Mouse (Mus musculus) embryo, embryonic 11.5 days (tissue): ENCODE measurements around the gene Ulbp1.
"Not testable (repeated sequence)": the region's sequence is repeated elsewhere in the genome, so short reads cannot be mapped to it uniquely, and the experiment has no call there.

Source experiments
- DNase-seq: peaks from one replicate; pipeline ENCODE4 v3.0.0-alpha.2; 2012; ENCODE audit warnings: low read depth, low spot score

Gene Ulbp1

GRCm38 (mm10) chr10:7473197-7473889 is at the start of gene Ulbp1:
Gene Ulbp1 (minus strand): TSS chr10:7473638.
- DNase-seq: no peak

GRCm38 (mm10) chr10:7498180-7498579 is 24.7 kb upstream of the Ulbp1 start:
- DNase-seq: not testable (repeated sequence)

GRCm38 (mm10) chr10:7492384-7492783 is 18.9 kb upstream of the Ulbp1 start:
- not testable (repeated sequence) for DNase-seq

DNA sequence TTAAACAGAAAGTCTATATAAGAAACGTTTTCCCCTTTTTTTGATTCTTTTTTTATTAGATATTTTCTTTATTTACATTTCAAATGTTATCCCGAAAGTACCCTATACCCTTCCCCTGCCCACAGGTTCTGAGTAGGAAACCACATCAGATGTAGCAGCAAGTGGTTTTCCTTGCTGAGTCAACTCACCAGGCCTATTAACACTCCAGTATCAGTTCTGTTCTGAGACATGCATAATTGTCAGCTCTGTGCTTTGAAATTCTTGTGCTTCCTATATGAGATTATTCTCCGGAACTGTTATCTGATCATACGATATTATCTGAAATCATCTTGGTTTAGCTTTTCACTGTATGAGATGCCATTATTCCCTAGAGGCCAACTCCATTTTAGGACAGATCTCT is 10.2 kb upstream of the Ulbp1 start:
- DNase-seq: no peak

DNA sequence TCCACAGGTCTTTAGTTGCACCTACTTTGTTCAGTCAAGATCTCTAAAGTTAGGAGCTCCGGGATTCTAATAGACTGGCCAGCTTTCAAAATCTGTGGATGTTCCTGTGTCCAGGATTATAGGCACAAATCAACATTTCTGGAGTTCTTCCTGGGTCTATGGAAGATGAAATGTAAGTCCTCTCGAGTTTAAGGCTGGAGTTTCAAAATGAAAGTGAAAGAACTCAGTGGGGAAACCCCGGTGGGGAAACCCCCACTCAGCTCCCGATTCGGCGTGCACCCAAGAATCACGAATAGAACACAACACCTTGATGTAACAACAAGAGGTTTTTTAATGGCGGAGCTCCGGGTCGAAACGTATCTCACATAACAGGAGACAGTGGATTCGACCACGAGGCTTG is 787 bp upstream of the Ulbp1 start:
- DNase-seq: not testable (repeated sequence)

DNA sequence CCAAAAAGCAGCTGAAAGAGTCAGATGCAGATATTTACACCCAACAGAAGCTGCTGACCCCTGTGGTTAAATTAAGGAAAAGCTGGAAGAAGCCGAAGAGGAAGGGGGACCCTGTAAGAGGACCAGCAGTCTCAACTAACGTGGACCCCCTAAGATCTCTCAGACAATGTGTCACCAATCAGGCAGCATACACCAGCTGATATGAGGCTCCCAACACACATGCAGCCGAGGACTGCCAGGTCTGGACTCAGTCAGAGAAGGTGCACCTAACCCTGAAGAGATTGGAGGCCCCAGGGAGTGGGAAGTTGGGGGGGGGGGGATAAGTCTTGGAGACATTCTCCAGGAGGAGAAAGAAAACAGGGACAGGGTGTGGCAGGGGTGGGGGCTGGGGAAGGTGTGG is 1.8 kb downstream of the Ulbp1 start:
- no peak for DNase-seq

DNA sequence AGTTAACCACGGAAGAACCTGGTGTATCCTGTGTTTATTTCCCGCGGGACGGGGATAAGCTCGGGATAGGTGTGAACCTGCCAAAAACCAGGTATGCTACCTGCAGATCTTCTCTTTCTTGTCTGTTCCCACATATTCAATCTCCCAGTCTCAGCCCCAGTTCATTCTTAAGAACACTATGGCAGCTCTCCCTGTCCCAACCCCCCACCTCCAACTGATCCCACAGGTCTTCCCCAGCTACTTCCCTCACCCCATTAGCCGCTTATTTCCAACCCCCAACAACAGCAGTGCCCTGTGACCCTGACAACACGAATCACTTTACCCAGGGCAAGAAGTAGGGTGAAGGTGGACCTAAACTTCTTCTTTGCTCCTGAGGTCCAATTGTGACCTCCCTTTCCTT is 3.0 kb downstream of the Ulbp1 start:
- no peak for DNase-seq

DNA sequence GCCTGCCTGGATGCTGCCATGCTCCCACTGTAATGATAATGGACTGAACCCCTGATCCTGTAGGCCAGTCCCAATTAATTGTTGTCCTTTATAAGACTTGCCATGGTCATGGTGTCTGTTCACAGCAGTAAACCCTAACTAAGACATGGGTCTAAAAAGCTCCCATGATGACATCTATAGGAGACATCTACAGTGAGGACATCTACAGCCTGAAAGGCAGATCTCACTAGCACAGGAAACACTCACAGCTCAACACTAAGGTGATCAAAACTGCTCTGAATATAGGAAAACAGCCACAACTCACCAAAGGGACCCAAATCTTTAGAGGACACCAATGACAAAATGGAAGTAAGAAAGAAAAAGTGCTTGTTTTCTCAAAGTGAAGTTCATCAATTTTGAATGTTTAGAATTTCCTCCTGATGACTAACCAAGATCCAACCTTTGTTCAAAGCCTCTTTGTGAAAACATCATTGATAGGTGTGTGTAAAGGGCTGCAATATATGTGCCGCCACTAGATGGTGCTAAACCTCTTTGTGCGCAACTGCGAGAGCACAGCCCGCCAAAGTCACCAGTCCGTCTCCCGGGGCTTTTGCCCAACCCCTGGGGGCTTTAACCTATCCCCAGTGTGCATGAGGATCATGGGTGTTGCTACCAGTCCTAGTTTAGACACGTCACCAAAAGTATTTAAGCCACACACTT is 3.6 kb downstream of the Ulbp1 start:
- DNase-seq: not testable (repeated sequence)

GRCm38 (mm10) chr10:7462006-7462405 is 11.4 kb downstream of the Ulbp1 start:
- DNase-seq: no peak

- no peak for DNase-seq
Observed at GRCm38 (mm10) chr10:7438928-7439327, 34.5 kb downstream of the Ulbp1 start.

- no peak for DNase-seq
Observed at GRCm38 (mm10) chr10:7393143-7394035, 80.0 kb downstream of the Ulbp1 start.

GRCm38 (mm10) chr10:7391935-7392930 is 81.2 kb downstream of the Ulbp1 start:
- no peak for DNase-seq

GRCm38 (mm10) chr10:7391561-7391934 is 81.9 kb downstream of the Ulbp1 start:
- no peak for DNase-seq

DNA sequence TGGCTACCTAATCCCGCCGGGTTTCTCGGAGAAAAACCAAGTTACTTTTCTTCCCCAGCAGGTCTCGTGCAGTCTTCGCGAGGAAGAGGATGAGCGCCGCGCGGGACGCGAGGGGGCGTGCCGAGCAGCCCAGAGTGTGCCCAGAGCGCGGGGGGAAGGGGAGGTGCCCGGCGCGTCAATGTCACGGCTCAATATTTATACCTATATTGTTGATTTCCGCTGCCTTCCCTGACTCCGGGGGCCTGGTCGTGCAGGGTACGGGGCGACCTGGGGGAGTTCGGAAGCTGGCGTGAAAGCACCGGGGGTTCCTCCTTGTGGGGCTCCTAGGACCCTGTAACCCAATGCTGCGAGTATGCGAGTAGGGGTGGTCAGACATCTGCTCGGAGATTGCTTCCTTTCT is 82.3 kb downstream of the Ulbp1 start:
- no peak for DNase-seq
